Mouse (Mus musculus): Measurements from ENCODE around the gene Zfp709. TPM values are rescaled to one million over a fixed set of nuclear protein-coding genes. Genes with fewer than 3 reads are reported as not detected.
"Not testable (repeated sequence)": the region's sequence is repeated elsewhere in the genome, so short reads cannot be mapped to it uniquely, and the experiment has no call there.

The Zfp709 gene
- polyA plus RNA-seq, 1 experiment: 8.6 TPM

DNA sequence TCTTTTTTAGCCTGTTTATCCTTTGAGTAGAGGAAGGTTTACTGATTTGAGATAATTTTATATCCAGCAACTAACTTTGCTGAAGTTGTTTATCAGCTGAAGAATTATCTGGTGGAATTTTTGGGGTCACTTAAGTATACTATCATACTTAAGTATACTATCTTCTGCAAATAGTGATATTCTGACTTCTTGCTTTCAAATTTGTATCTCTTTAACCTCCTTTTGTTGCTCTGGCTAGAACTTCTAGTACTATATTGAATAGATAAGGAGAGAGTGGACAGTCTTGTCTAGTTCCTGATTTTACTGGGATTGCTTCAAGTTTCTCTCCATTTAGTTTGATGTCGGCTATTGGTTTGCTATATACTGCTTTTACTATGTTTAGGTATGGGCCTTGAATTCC lies 25.0 kb downstream of the Zfp709 start:
- Histone ChIP-seq H3K27ac (ENCODE audit: insufficient read depth, low read depth, low read length) (no peak overlapping the region), H3K4me1 (ENCODE audit: control insufficient read depth, insufficient read depth, low read length) (no peaks in the 10 kb centered on the region), H3K4me3 (ENCODE audit: insufficient read depth, low read length) (no peak overlapping the region)
- TF ChIP-seq CTCF (IDR thresholded peaks at IDR 0.05; ENCODE audit: low read depth, low read length) (no peak), POLR2A (IDR thresholded peaks at IDR 0.05; ENCODE audit: borderline replicate concordance, low read depth, low read length) (no peak)

DNA sequence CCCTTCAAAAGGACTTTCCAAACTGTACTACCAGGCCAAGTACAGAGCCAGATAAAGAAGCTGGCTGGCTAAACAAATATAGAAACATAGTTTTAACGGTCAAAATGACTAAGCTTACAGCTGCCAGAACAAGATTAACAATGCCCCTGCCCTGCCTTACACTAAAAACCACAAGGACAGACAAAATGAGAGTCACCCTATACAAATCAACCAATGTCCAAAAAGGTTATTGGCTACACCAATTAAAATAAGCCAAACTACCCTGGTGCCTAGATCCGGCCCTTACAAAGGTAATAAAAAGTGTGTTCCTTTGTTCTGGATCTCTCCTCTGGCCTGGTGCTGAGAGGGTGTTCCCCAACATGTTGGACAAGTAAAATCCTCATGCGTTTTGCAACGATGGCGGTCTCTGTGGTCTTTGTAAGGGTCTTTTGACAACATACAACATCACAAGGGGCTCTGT lies 26.0 kb downstream of the Zfp709 start:
- H3K4me3 ChIP-seq (ENCODE audit: insufficient read depth, low read length): no peak overlapping the region
- H3K27ac ChIP-seq (ENCODE audit: insufficient read depth, low read depth, low read length): no peak overlapping the region
- no peak for TF ChIP-seq CTCF (IDR thresholded peaks at IDR 0.05; ENCODE audit: low read depth, low read length)
- no peak for TF ChIP-seq POLR2A (IDR thresholded peaks at IDR 0.05; ENCODE audit: borderline replicate concordance, low read depth, low read length)
- H3K4me1 ChIP-seq (ENCODE audit: control insufficient read depth, insufficient read depth, low read length): no peaks in the 10 kb centered on the region

DNA sequence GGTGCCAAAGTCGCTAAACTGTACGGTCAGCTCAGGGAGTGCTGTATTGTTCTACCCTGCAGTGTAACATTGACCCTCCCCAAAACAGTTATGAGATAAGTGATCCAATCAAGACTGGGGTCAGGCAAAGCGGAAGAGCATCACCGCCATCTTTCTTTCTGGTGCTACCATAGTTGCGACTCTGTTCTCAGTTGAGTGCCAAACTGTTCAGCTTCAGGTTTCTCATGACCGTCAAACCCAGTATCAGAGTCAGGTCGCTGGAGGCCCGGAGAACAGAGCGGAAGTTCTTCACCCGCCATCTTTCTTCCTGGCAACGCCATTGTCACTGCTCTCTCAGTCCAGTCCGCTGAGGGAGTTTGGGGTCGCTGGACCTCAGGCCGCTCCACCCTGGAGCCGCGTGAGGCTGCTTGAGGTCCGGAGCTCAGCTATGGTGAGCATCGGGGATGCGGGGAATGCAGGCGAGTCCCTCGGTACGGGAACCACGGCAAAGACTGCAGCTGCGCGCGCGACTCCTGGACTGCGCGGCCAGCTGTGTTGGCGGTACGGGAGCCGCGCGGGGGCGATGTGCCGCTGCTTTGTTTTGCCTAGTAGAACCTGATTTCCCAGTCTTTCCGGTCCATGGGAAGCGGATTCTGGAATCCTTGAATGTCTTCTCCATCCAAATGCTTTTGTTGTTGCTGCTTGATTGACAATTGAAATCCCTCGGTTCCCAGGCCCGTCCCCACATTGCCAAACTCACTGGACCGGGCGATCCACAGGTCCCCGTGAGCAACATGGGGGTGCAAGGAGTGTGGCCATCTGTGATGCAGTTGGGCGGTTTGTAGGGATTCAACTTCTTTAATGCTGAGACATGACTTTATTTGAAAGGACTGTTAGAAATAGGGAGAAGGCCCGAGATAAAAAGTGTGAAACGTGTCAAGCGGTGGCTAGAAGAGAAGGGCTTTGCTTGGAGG lies 26.8 kb downstream of the Zfp709 start, which contains the start of the genes Zfp882 and Zfp617:
Gene Zfp882, plus strand, starts transcription at position 300 of the 953 bp plus-strand sequence.
Gene Zfp617, plus strand, starts transcription at position 327 of the 953 bp plus-strand sequence.
- TF ChIP-seq POLR2A (IDR thresholded peaks at IDR 0.05; ENCODE audit: borderline replicate concordance, low read depth, low read length) (no peak), CTCF (IDR thresholded peaks at IDR 0.05; ENCODE audit: low read depth, low read length) (peak; percentile 18; the same call in 1 of the 2 replicates)

GRCm38 (mm10) chr8:71912286-71912685 lies 30.5 kb downstream of the Zfp709 start:
- H3K4me1 ChIP-seq (ENCODE audit: control insufficient read depth, insufficient read depth, low read length): no peaks in the 10 kb centered on the region
- no peak overlapping the region for H3K27ac ChIP-seq (ENCODE audit: insufficient read depth, low read depth, low read length)
- TF ChIP-seq POLR2A (IDR thresholded peaks at IDR 0.05; ENCODE audit: borderline replicate concordance, low read depth, low read length) (no peak), CTCF (IDR thresholded peaks at IDR 0.05; ENCODE audit: low read depth, low read length) (no peak)
- no peak overlapping the region for H3K4me3 ChIP-seq (ENCODE audit: insufficient read depth, low read length)

More for the DNA sequence above, 26.8 kb downstream of the Zfp709 start, which contains the start of the genes Zfp882 and Zfp617:
- Histone ChIP-seq H3K27ac (ENCODE audit: insufficient read depth, low read depth, low read length) (peak within 1 kb of the TSS; percentile 38), H3K4me1 (ENCODE audit: control insufficient read depth, insufficient read depth, low read length) (no peaks in the 10 kb centered on the region), H3K4me3 (ENCODE audit: insufficient read depth, low read length) (peak within 1 kb of the TSS; percentile 68)

- peak overlapping the region; percentile 75 for H3K27ac ChIP-seq (ENCODE audit: insufficient read depth, low read depth, low read length)
- peak overlapping the region; percentile 78 for H3K4me3 ChIP-seq (ENCODE audit: insufficient read depth, low read length)
- no peak for TF ChIP-seq POLR2A (IDR thresholded peaks at IDR 0.05; ENCODE audit: borderline replicate concordance, low read depth, low read length)
- no peak for TF ChIP-seq CTCF (IDR thresholded peaks at IDR 0.05; ENCODE audit: low read depth, low read length)
- H3K4me1 ChIP-seq (ENCODE audit: control insufficient read depth, insufficient read depth, low read length): peaks cover 3% of the 10 kb centered on the region
Measured at GRCm38 (mm10) chr8:71922567-71923401, 41.0 kb downstream of the Zfp709 start.

- no peak overlapping the region for H3K4me3 ChIP-seq (ENCODE audit: insufficient read depth, low read length)
- no peak for TF ChIP-seq POLR2A (IDR thresholded peaks at IDR 0.05; ENCODE audit: borderline replicate concordance, low read depth, low read length)
- no peak for TF ChIP-seq CTCF (IDR thresholded peaks at IDR 0.05; ENCODE audit: low read depth, low read length)
- H3K27ac ChIP-seq (ENCODE audit: insufficient read depth, low read depth, low read length): no peak overlapping the region
- peaks cover 3% of the 10 kb centered on the region for H3K4me1 ChIP-seq (ENCODE audit: control insufficient read depth, insufficient read depth, low read length)
Measured at GRCm38 (mm10) chr8:71925791-71926190, 44.0 kb downstream of the Zfp709 start.

GRCm38 (mm10) chr8:71926551-71926950 lies 44.7 kb downstream of the Zfp709 start:
- TF ChIP-seq CTCF (IDR thresholded peaks at IDR 0.05; ENCODE audit: low read depth, low read length): no peak
- TF ChIP-seq POLR2A (IDR thresholded peaks at IDR 0.05; ENCODE audit: borderline replicate concordance, low read depth, low read length): no peak
- H3K4me3 ChIP-seq (ENCODE audit: insufficient read depth, low read length): no peak overlapping the region
- peaks cover 3% of the 10 kb centered on the region for H3K4me1 ChIP-seq (ENCODE audit: control insufficient read depth, insufficient read depth, low read length)
- no peak overlapping the region for H3K27ac ChIP-seq (ENCODE audit: insufficient read depth, low read depth, low read length)

GRCm38 (mm10) chr8:71927779-71928178 lies 46.0 kb downstream of the Zfp709 start:
- Histone ChIP-seq H3K4me3 (ENCODE audit: insufficient read depth, low read length) (no peak overlapping the region), H3K27ac (ENCODE audit: insufficient read depth, low read depth, low read length) (no peak overlapping the region), H3K4me1 (ENCODE audit: control insufficient read depth, insufficient read depth, low read length) (peaks cover 3% of the 10 kb centered on the region)
- TF ChIP-seq CTCF (IDR thresholded peaks at IDR 0.05; ENCODE audit: low read depth, low read length) (no peak), POLR2A (IDR thresholded peaks at IDR 0.05; ENCODE audit: borderline replicate concordance, low read depth, low read length) (no peak)

- H3K27ac ChIP-seq (ENCODE audit: insufficient read depth, low read depth, low read length); H3K4me3 ChIP-seq (ENCODE audit: insufficient read depth, low read length); H3K4me1 ChIP-seq (ENCODE audit: control insufficient read depth, insufficient read depth, low read length): not testable (repeated sequence)
Measured at GRCm38 (mm10) chr8:71938037-71938436, 56.2 kb downstream of the Zfp709 start.

Measured in bone marrow macrophage, adult 2 months (primary cell).